Mouse (Mus musculus) heart, adult 2 months (tissue): ENCODE data around the gene Ppp2r3a.

Experiments
- CTCF ChIP-seq: fragments of 200-600 bp; IDR thresholded peaks from 2 replicates; pipeline ENCODE4 v1.8.1; 2022; ENCODE audit warnings: antibody characterized with exemption, mild to moderate bottlenecking, moderate library complexity
- EP300 ChIP-seq: fragments of 200-500 bp; IDR thresholded peaks from 2 replicates; pipeline ENCODE4 v1.6.1; 2011; ENCODE audit warnings: low read depth, low read length, control low read depth; ENCODE audit not compliant: insufficient read depth
- POLR2A ChIP-seq: fragments of 200-500 bp; IDR thresholded peaks from 2 replicates; pipeline ENCODE4 v1.6.1; 2011; ENCODE audit warnings: mild to moderate bottlenecking, low read depth, low read length, control low read depth; ENCODE audit not compliant: insufficient read depth

- TF ChIP-seq POLR2A = no peak
- TF ChIP-seq CTCF = no peak
- TF ChIP-seq EP300 = no peak
Observed at GRCm38 (mm10) chr9:101065076-101065602, 186.5 kb downstream of the Ppp2r3a start.
